Mouse (Mus musculus): Measurements from ENCODE around the gene Gm20431. TPM values are rescaled to one million over a fixed set of nuclear protein-coding genes. Genes with fewer than 3 reads are reported as not detected.
"Not testable (repeated sequence)": the region's sequence is repeated elsewhere in the genome, so short reads cannot be mapped to it uniquely, and the experiment has no call there.

The Gm20431 gene
- polyA plus RNA-seq, 1 experiment = 15.3 TPM

DNA sequence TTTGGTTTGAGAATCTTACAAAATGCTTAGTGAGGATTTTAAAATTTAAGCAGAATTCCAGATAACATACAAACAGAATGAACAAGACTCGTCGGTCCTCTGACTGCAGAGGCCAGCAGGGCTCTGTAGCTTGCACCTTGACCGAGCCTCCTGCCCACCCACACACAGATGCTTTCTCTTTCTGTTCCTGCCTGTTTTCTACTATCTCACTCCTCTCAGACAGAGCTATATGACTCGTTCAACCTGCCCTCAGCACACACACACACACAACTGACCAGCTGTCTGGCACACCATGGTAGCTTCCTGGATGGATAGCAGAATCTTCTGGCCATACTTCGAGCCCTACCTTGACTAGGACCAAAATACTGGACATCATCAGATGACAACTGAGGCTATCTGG lies 38.3 kb downstream of the Gm20431 start:
- H3K27ac ChIP-seq (ENCODE audit: control insufficient read depth, insufficient read depth, low read length) = no peak overlapping the region

GRCm38 (mm10) chr2:167622352-167622751 lies 38.9 kb downstream of the Gm20431 start:
- no peak overlapping the region for H3K27ac ChIP-seq (ENCODE audit: control insufficient read depth, insufficient read depth, low read length)
- peaks cover 2% of the 10 kb centered on the region for H3K36me3 ChIP-seq (ENCODE audit: control insufficient read depth, insufficient read depth, low read length)
- H3K27me3 ChIP-seq (ENCODE audit: control insufficient read depth, insufficient read depth, low read length) = no peaks in the 10 kb centered on the region
- H3K4me1 ChIP-seq (replicated peaks; ENCODE audit: control insufficient read depth, insufficient read depth, low read length) = peaks cover 17% of the 10 kb centered on the region
- TF ChIP-seq POLR2A (IDR thresholded peaks at IDR 0.05; ENCODE audit: control insufficient read depth, extremely low read depth, insufficient read depth, low read length, poor library complexity) = no peak
- TF ChIP-seq CTCF (IDR thresholded peaks at IDR 0.05; ENCODE audit: borderline replicate concordance, control insufficient read depth, extremely low read depth, insufficient read depth, low read length, poor library complexity) = no peak
- 92% methylated on average over 13 of the region's 13 CpGs for WGBS
- H3K4me3 ChIP-seq (ENCODE audit: control insufficient read depth, insufficient read depth, low read length) = no peak overlapping the region
- DNase-seq = no peak

More for the DNA sequence above, 38.3 kb downstream of the Gm20431 start:
- Histone ChIP-seq H3K27me3 (ENCODE audit: control insufficient read depth, insufficient read depth, low read length) (no peaks in the 10 kb centered on the region), H3K4me3 (ENCODE audit: control insufficient read depth, insufficient read depth, low read length) (no peak overlapping the region), H3K4me1 (replicated peaks; ENCODE audit: control insufficient read depth, insufficient read depth, low read length) (peaks cover 17% of the 10 kb centered on the region), H3K36me3 (ENCODE audit: control insufficient read depth, insufficient read depth, low read length) (no peaks in the 10 kb centered on the region; the same call in 1 of the 2 replicates)
- 75% methylated on average over 5 of the region's 5 CpGs for WGBS
- no peak for TF ChIP-seq CTCF (IDR thresholded peaks at IDR 0.05; ENCODE audit: borderline replicate concordance, control insufficient read depth, extremely low read depth, insufficient read depth, low read length, poor library complexity)
- no peak for TF ChIP-seq POLR2A (IDR thresholded peaks at IDR 0.05; ENCODE audit: control insufficient read depth, extremely low read depth, insufficient read depth, low read length, poor library complexity)
- DNase-seq = no peak

GRCm38 (mm10) chr2:167621255-167622087 lies 39.8 kb downstream of the Gm20431 start:
- 63% methylated on average over 9 of the region's 9 CpGs for WGBS
- Histone ChIP-seq H3K4me3 (ENCODE audit: control insufficient read depth, insufficient read depth, low read length) (no peak overlapping the region), H3K36me3 (ENCODE audit: control insufficient read depth, insufficient read depth, low read length) (peaks cover 10% of the 10 kb centered on the region), H3K4me1 (replicated peaks; ENCODE audit: control insufficient read depth, insufficient read depth, low read length) (peaks cover 17% of the 10 kb centered on the region), H3K27ac (ENCODE audit: control insufficient read depth, insufficient read depth, low read length) (no peak overlapping the region; the same call in 1 of the 2 replicates), H3K27me3 (ENCODE audit: control insufficient read depth, insufficient read depth, low read length) (no peaks in the 10 kb centered on the region)
- no peak for DNase-seq
- TF ChIP-seq CTCF (IDR thresholded peaks at IDR 0.05; ENCODE audit: borderline replicate concordance, control insufficient read depth, extremely low read depth, insufficient read depth, low read length, poor library complexity) (no peak), POLR2A (IDR thresholded peaks at IDR 0.05; ENCODE audit: control insufficient read depth, extremely low read depth, insufficient read depth, low read length, poor library complexity) (no peak)

- peaks cover 26% of the 10 kb centered on the region for H3K36me3 ChIP-seq (ENCODE audit: control insufficient read depth, insufficient read depth, low read length)
Observed at GRCm38 (mm10) chr2:167617472-167617871, 43.8 kb downstream of the Gm20431 start.

GRCm38 (mm10) chr2:167617034-167617433 lies 44.3 kb downstream of the Gm20431 start:
- H3K4me3 ChIP-seq (ENCODE audit: control insufficient read depth, insufficient read depth, low read length) = no peak overlapping the region
- DNase-seq = no peak
- 72% methylated on average over 3 of the region's 3 CpGs for WGBS
- no peak overlapping the region for H3K27ac ChIP-seq (ENCODE audit: control insufficient read depth, insufficient read depth, low read length)
- H3K4me1 ChIP-seq (replicated peaks; ENCODE audit: control insufficient read depth, insufficient read depth, low read length) = peaks cover 14% of the 10 kb centered on the region
- peaks cover 26% of the 10 kb centered on the region for H3K36me3 ChIP-seq (ENCODE audit: control insufficient read depth, insufficient read depth, low read length)
- H3K27me3 ChIP-seq (ENCODE audit: control insufficient read depth, insufficient read depth, low read length) = no peaks in the 10 kb centered on the region
- TF ChIP-seq POLR2A (IDR thresholded peaks at IDR 0.05; ENCODE audit: control insufficient read depth, extremely low read depth, insufficient read depth, low read length, poor library complexity) = no peak
- TF ChIP-seq CTCF (IDR thresholded peaks at IDR 0.05; ENCODE audit: borderline replicate concordance, control insufficient read depth, extremely low read depth, insufficient read depth, low read length, poor library complexity) = no peak

More at GRCm38 (mm10) chr2:167617472-167617871, 43.8 kb downstream of the Gm20431 start:
- H3K4me3 ChIP-seq (ENCODE audit: control insufficient read depth, insufficient read depth, low read length) = no peak overlapping the region
- no peak overlapping the region for H3K27ac ChIP-seq (ENCODE audit: control insufficient read depth, insufficient read depth, low read length)
- no peak for DNase-seq
- TF ChIP-seq POLR2A (IDR thresholded peaks at IDR 0.05; ENCODE audit: control insufficient read depth, extremely low read depth, insufficient read depth, low read length, poor library complexity) (no peak), CTCF (IDR thresholded peaks at IDR 0.05; ENCODE audit: borderline replicate concordance, control insufficient read depth, extremely low read depth, insufficient read depth, low read length, poor library complexity) (no peak)
- H3K4me1 ChIP-seq (replicated peaks; ENCODE audit: control insufficient read depth, insufficient read depth, low read length) = peaks cover 17% of the 10 kb centered on the region
- no peaks in the 10 kb centered on the region for H3K27me3 ChIP-seq (ENCODE audit: control insufficient read depth, insufficient read depth, low read length)
- 91% methylated on average over 4 of the region's 4 CpGs for WGBS

DNA sequence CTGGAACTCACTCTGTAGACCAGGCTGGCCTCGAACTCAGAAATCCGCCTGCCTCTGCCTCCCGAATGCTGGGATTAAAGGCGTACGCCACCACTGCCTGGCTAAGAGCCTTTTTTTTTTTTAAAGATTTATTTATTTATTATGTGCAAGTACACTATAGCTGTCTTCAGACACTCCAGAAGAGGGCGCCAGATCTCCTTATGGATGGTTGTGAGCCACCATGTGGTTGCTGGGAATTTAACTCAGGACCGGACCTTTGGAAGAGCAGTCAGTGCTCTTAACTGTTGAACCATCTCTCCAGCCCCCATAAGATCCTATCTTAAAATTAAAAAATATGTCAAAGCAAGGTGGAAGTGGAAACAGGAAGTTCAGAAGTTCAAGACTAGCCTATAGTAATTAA lies 48.0 kb downstream of the Gm20431 start:
- not testable (repeated sequence) for H3K4me3 ChIP-seq (ENCODE audit: control insufficient read depth, insufficient read depth, low read length); DNase-seq; H3K27ac ChIP-seq (ENCODE audit: control insufficient read depth, insufficient read depth, low read length); H3K4me1 ChIP-seq (replicated peaks; ENCODE audit: control insufficient read depth, insufficient read depth, low read length); H3K27me3 ChIP-seq (ENCODE audit: control insufficient read depth, insufficient read depth, low read length)
- 95% methylated on average over 7 of the region's 7 CpGs for WGBS
- peaks cover 39% of the 10 kb centered on the region for H3K36me3 ChIP-seq (ENCODE audit: control insufficient read depth, insufficient read depth, low read length)

Measured in thymus, adult 2 months (tissue).